Mouse (Mus musculus) bone marrow, adult 2 months (tissue): Measurements from ENCODE around the gene Zfp839.

ENCODE experiments used
- CTCF ChIP-seq: fragments of 200-500 bp; IDR thresholded peaks from 2 replicates; pipeline ENCODE4 v1.5.1; 2011; ENCODE audit warnings: low read length, control low read depth; ENCODE audit not compliant: control insufficient read depth, insufficient read depth
- POLR2A ChIP-seq: fragments of 200-500 bp; IDR thresholded peaks from 2 replicates; pipeline ENCODE4 v1.6.1; 2011; ENCODE audit warnings: low read depth, mild to moderate bottlenecking, control low read depth, low read length, borderline replicate concordance; ENCODE audit not compliant: control insufficient read depth

DNA sequence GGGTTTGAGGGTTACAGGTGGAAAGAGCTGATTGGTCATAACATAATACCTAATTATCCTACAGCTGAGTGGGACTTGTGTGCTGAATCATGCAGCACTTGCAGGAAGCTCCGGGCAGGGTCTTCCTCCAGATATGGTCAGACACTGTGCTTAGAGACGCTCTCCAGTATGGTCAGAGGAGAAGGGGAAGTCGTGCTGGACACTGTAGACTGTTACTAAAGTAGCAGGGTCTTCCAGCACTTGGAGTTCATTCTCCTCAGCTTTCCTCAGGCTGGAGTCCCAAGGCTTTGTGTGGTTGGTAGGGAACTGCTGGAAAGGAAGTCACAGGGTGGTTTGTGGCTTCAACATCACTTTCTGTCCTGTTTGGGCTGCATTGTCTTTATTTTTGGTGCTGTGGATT, 57.8 kb downstream of the Zfp839 start:
- TF ChIP-seq CTCF (no peak), POLR2A (no peak)
